Mouse (Mus musculus) myocyte (in vitro differentiated cells): ENCODE measurements around the gene Gnaz.

Experiments used
- E2F4 ChIP-seq: IDR thresholded peaks from one replicate; pipeline ENCODE4 v1.6.1; 2011; ENCODE audit warnings: mild to moderate bottlenecking, control low read depth, moderate library complexity; ENCODE audit not compliant: insufficient read depth
- MAX ChIP-seq: IDR thresholded peaks from one replicate; pipeline ENCODE4 v1.6.1; 2011; ENCODE audit warnings: low read depth, mild to moderate bottlenecking, control low read depth
- POLR2A ChIP-seq: IDR thresholded peaks from one replicate; pipeline ENCODE4 v1.6.1; 2011; ENCODE audit warnings: low read depth, mild to moderate bottlenecking, control low read depth, moderate library complexity; ENCODE audit not compliant: insufficient read length
- POLR2AphosphoS2 ChIP-seq: IDR thresholded peaks from one replicate; pipeline ENCODE4 v1.6.1; 2011; ENCODE audit warnings: low read depth, control low read depth; ENCODE audit not compliant: insufficient read length

- TF ChIP-seq POLR2AphosphoS2: no peak
- no peak for TF ChIP-seq POLR2A
- no peak for TF ChIP-seq E2F4
- no peak for TF ChIP-seq MAX
These were observed 84.5 kb downstream of the Gnaz start for GRCm38 (mm10) chr10:75051364-75052074.
